In genomic region chr3:101829881-101830616, GRCm38 (mm10) we compare ENCODE assay signal across 31 mouse cellular contexts. TPM values are rescaled to one million over a fixed set of nuclear protein-coding genes. Genes with fewer than 3 reads are reported as not detected.
DNase-seq lines count a peak whose midpoint lies in the region; ATAC-seq and TF ChIP-seq lines count a peak whose summit lies in the region.
"Had no signal": no experiment of that assay in that cellular context is flagged by ENCODE, and none has a peak within 500 bp of the region (broad histone marks: within the 10 kb centered on the region; RNA-seq: fewer than 3 reads in every experiment).

No protein-coding gene starts in this region.

- H3K36me3 ChIP-seq in kidney, postnatal 0 days (ENCODE audit: insufficient read depth, low read length) = no peaks in the 10 kb centered on the region
- H3K36me3 ChIP-seq in kidney, embryonic 16.5 days (ENCODE audit: insufficient read depth, low read length) = no peaks in the 10 kb centered on the region
- no peaks in the 10 kb centered on the region for H3K36me3 ChIP-seq in intestine, embryonic 16.5 days (ENCODE audit: control insufficient read depth, insufficient read depth, low read length)
- H3K36me3 ChIP-seq: hindbrain, embryonic 12.5 days; limb, embryonic 13.5 days; lung, embryonic 15.5 days; midbrain, embryonic 13.5 days; neural tube, embryonic 13.5 days had no signal

- H3K4me1 ChIP-seq in kidney, postnatal 0 days (replicated peaks; ENCODE audit: insufficient read depth, low read length) = peaks cover 9% of the 10 kb centered on the region; the same call in 1 of the 2 replicates
- H3K4me1 ChIP-seq in kidney, embryonic 16.5 days (ENCODE audit: insufficient read depth, low read length) = peaks cover 11% of the 10 kb centered on the region; the same call in 1 of the 2 replicates
- H3K4me1 ChIP-seq in intestine, embryonic 16.5 days (ENCODE audit: control insufficient read depth, insufficient read depth, low read length) = peaks cover 40% of the 10 kb centered on the region
- H3K4me1 ChIP-seq: forebrain, embryonic 13.5 days; neural tube, embryonic 13.5 days had no signal

- no peaks in the 10 kb centered on the region for H3K9me3 ChIP-seq in kidney, postnatal 0 days (replicated peaks; ENCODE audit: low read length)
- H3K9me3 ChIP-seq in kidney, embryonic 16.5 days (ENCODE audit: low read length) = no peaks in the 10 kb centered on the region
- H3K9me3 ChIP-seq in intestine, embryonic 16.5 days (ENCODE audit: control insufficient read depth, low read length) = no peaks in the 10 kb centered on the region
- H3K9me3 ChIP-seq: forebrain, embryonic 13.5 days; hindbrain, embryonic 12.5 days; limb, embryonic 13.5 days; lung, embryonic 15.5 days; midbrain, embryonic 13.5 days; neural tube, embryonic 13.5 days had no signal

- intact Hi-C loops in gastrocnemius, postnatal 36 days (cut with DNase I) = no loop called here

- H3K4me2 ChIP-seq in kidney, postnatal 0 days (ENCODE audit: low read length) = no peak overlapping the region
- no peak overlapping the region for H3K4me2 ChIP-seq in kidney, embryonic 16.5 days (replicated peaks; ENCODE audit: low read depth, low read length)
- no peak overlapping the region for H3K4me2 ChIP-seq in intestine, embryonic 16.5 days (ENCODE audit: low read depth, low read length)
- H3K4me2 ChIP-seq: forebrain, embryonic 13.5 days; heart, embryonic 11.5 days; hindbrain, embryonic 12.5 days; limb, embryonic 13.5 days; liver, embryonic 11.5 days; lung, embryonic 15.5 days; midbrain, embryonic 13.5 days; neural tube, embryonic 13.5 days had no signal

- no peaks in the 10 kb centered on the region for H3K27me3 ChIP-seq in kidney, postnatal 0 days (ENCODE audit: insufficient read depth, low read length)
- no peaks in the 10 kb centered on the region for H3K27me3 ChIP-seq in kidney, embryonic 16.5 days (ENCODE audit: insufficient read depth, low read length)
- H3K27me3 ChIP-seq in intestine, embryonic 16.5 days (replicated peaks; ENCODE audit: control insufficient read depth, insufficient read depth, low read length) = no peaks in the 10 kb centered on the region
- H3K27me3 ChIP-seq: forebrain, embryonic 13.5 days; hindbrain, embryonic 12.5 days; limb, embryonic 13.5 days; lung, embryonic 15.5 days; midbrain, embryonic 13.5 days; neural tube, embryonic 13.5 days had no signal

- no peak for TF ChIP-seq CTCF in kidney, postnatal 0 days (IDR thresholded peaks at IDR 0.05; ENCODE audit: low read depth)

- 59% methylated on average over 10 of the region's 10 CpGs for WGBS in kidney, postnatal 0 days
- whole genome bisulfite sequencing in kidney, embryonic 16.5 days = 66% methylated on average over 10 of the region's 10 CpGs
- WGBS in intestine, embryonic 16.5 days = 77% methylated on average over 10 of the region's 10 CpGs

- ATAC-seq in kidney, postnatal 0 days (replicated peaks; ENCODE audit: low FRiP score, low read depth) = no peak
- ATAC-seq in kidney, embryonic 16.5 days (ENCODE audit: low FRiP score, low TSS enrichment) = no peak
- ATAC-seq in intestine, embryonic 16.5 days = no peak
- ATAC-seq: CD4-positive, CD25-positive, alpha-beta regulatory T cell, adult 4 months; forebrain, embryonic 13.5 days; hindbrain, postnatal 0 days; midbrain, embryonic 13.5 days had no signal

- H3K4me3 ChIP-seq in kidney, postnatal 0 days (replicated peaks; ENCODE audit: low read depth, low read length) = no peak overlapping the region
- no peak overlapping the region for H3K4me3 ChIP-seq in kidney, embryonic 16.5 days (ENCODE audit: low read length)
- no peak overlapping the region for H3K4me3 ChIP-seq in intestine, embryonic 16.5 days (ENCODE audit: low read length)
- H3K4me3 ChIP-seq: forebrain, embryonic 13.5 days; hindbrain, embryonic 12.5 days; limb, embryonic 13.5 days; lung, embryonic 15.5 days; midbrain, embryonic 13.5 days; neural tube, embryonic 13.5 days had no signal

- H3K9ac ChIP-seq in kidney, postnatal 0 days (ENCODE audit: low read depth, low read length) = no peak overlapping the region
- H3K9ac ChIP-seq in kidney, embryonic 16.5 days (replicated peaks; ENCODE audit: low read length) = no peak overlapping the region
- no peak overlapping the region for H3K9ac ChIP-seq in intestine, embryonic 16.5 days (ENCODE audit: low read depth, low read length)
- H3K9ac ChIP-seq: forebrain, embryonic 13.5 days; hindbrain, embryonic 12.5 days; limb, embryonic 13.5 days; lung, embryonic 15.5 days; midbrain, embryonic 13.5 days; neural tube, embryonic 13.5 days had no signal

- peak; percentile 23 for DNase-seq in kidney, postnatal 0 days (ENCODE audit: low spot score)
- DNase-seq in ZHBTc4 (ENCODE audit: low read depth, low spot score) = peak; percentile 9
- DNase-seq in gastrocnemius, postnatal 36 days = no peak
- no peak for DNase-seq in layer of hippocampus, adult 11-12 months (ENCODE audit: low spot score)
- DNase-seq in cerebellum, postnatal 10 days = no peak
- DNase-seq: adrenal gland, postnatal 14 days; cerebellum, adult 11 months; cerebellum, adult 9-11 months; gastrocnemius, postnatal 14 days; heart, adult 11 months; heart, postnatal 36 days; kidney, adult 8-10 months; kidney, postnatal 14 days; right cerebral cortex, postnatal 4 days; thymus, adult 2 months; thymus, postnatal 36 days had no signal

- H3K27ac ChIP-seq in kidney, postnatal 0 days = no peak overlapping the region
- no peak overlapping the region for H3K27ac ChIP-seq in kidney, embryonic 16.5 days (ENCODE audit: low read length)
- peak overlapping the region; percentile 83 for H3K27ac ChIP-seq in intestine, embryonic 16.5 days (ENCODE audit: low read length)
- H3K27ac ChIP-seq: forebrain, embryonic 13.5 days; hindbrain, embryonic 12.5 days; hindbrain, postnatal 0 days; limb, embryonic 13.5 days; lung, embryonic 15.5 days; midbrain, embryonic 13.5 days; neural tube, embryonic 13.5 days had no signal

RNA-seq across cellular contexts. Expression of gene Mab21l3, which starts 18.7 kb away (rescaled TPM):
- polyA plus RNA-seq in kidney, postnatal 0 days (2015; fragmentation: Nextera tagmentation; extraction: Ambion mirVana) = 1.0 TPM in 2 replicates
- polyA plus RNA-seq in kidney, embryonic 16.5 days (2015; fragmentation: Nextera tagmentation; extraction: Ambion mirVana) = 0.78 and 1.0 TPM in 2 replicates
- polyA plus RNA-seq in intestine, embryonic 16.5 days (2015; fragmentation: Nextera tagmentation; extraction: Ambion mirVana) = 5.3 and 6.1 TPM in 2 replicates
- total RNA-seq in gastrocnemius, postnatal 36 days (2021) = not detected
- total RNA-seq: common myeloid progenitor, adult 5-6 weeks; gastrocnemius, postnatal 14 days; heart, postnatal 36 days; layer of hippocampus, adult 18-20 months; megakaryocyte-erythroid progenitor cell, adult 5-6 weeks had no signal
- polyA plus RNA-seq: CD4-positive, CD25-positive, alpha-beta regulatory T cell, adult 4 months had no signal

Comparison
In these comparisons a context has a peak if more than half of its experiments do, and no peak if none do; other contexts are left out.
1. DNase-seq: peak in kidney, postnatal 0 days (single experiment) and ZHBTc4 (single experiment); none in gastrocnemius, postnatal 36 days (0 of 2), layer of hippocampus, adult 11-12 months (single experiment) and cerebellum, postnatal 10 days (0 of 2).